Mouse (Mus musculus): Measurements from ENCODE around the gene Smurf2.
A peak's percentile ranks its signal among the peaks of the same experiment; 100 is the strongest.

Smurf2 gene

DNA sequence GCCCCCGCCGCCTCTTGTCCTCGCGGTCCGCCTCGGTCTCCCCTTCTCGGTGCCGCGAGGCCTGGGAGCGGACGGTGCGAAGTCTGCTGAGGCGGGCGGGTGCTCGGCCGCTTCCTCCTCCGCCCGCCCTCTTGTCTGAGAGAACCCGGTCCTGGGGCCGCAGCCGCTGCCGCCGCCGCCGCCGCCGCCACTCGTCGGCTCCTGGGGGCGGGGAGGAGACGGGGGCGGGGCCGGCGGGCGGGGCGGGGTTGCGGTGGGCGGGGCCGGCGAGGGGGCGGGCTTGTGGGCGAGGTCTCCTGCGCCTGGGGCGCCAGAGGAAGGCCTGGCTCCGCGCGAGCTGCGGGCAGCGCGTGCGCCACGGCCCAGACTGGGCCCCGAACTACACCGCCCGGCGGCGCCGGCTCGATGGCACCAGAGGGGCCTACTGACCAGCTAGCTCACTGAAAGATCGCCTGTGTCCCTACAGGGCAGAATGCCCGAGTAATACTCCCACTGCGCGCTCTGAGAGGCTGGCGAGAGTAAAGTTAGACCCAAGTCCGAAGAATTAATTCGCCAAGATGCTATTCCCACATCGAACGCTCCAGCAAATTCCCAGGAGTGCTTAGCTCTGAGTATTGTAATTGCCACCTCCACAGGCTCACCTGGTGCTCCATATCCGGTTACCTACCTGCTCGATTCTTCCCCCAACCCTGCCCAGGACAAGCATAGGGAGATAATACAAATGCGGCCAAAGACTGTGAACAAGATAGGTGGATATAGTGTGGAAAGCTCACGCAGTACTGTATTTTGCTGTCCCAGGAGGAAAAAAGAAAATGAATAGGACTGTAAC lies at the start of gene Smurf2:
Gene Smurf2 (minus strand): TSS at position 165 of the 829 bp plus-strand sequence.
- peak; percentile 88 for DNase-seq

DNA sequence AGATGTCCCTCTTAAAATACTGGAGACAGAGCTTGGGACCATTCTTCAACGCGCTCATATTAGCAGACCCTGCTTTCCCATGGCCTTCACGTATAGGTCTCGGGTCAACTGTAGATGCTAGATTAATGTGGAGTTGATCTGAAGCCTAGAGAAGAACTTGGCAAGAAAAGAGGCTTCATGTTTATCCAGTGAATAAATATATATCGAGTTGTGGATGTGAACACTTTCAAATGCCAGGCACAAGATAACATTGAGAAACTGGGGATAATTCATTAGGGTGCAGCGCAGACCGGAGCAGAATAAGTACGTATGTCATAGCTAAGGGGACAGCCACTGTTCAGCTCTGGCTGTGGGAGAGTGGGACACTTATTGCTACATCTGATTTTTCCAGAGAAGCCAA lies 49.3 kb upstream of the Smurf2 start:
- DNase-seq, result no peak

DNA sequence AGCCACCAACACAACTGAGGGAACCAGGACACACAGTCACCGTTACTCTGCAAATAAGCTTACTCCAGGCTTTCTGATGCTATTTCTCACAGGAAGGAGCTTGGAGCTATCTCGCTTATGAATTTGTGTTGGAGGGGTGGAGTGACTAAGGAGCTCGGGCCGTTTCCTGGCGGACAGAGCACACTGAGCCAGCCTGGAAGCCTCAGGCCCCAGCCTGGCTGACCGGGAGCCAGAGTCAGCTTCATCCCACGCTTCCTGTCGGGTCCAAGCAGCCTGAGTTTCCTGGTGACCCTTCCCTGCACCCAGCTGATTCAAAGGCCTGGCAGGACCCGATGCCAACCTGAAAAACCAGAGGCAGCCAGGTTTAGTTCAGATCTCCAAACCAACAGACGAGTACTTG lies 47.1 kb upstream of the Smurf2 start:
- peak; percentile 83 for DNase-seq

- no peak for DNase-seq
These were observed 45.4 kb upstream of the Smurf2 start for GRCm38 (mm10) chr11:106965881-106966280.

- DNase-seq, result no peak
These were observed 41.8 kb upstream of the Smurf2 start for GRCm38 (mm10) chr11:106962310-106962709.

DNA sequence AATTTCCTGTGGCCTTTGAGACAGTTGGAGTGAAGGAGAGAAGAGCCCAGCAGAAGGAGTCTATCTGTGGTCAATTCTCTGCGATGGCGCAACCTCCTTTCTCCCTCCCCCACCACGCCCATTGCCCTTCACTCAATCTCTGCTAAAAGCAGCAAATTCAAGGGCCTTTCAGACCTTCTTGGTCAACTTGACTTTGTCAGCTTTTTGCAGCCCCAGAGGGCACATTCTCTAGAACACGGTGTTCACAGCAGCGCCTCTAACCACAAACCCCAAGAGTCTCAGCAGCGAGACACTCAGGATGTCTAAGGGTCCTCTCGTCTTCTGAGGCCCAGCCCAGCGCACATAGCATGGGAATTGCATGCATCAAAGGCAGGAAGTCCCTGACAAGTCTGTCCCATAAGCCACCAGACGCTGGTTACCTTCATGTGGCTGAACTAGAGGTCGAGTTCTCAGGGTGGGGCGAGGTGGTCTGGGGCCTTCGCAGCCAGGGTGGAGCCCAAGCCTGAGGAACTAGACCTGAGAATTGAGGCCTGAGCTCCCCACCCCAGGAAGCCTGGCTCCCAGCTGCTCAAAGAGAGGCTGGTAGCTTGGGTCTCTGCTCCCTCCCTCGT lies 41.1 kb upstream of the Smurf2 start:
- DNase-seq, result peak; percentile 80

GRCm38 (mm10) chr11:106959121-106959520 lies 38.6 kb upstream of the Smurf2 start:
- DNase-seq, result no peak

- DNase-seq, result no peak
These were observed 38.0 kb upstream of the Smurf2 start for GRCm38 (mm10) chr11:106958407-106959071.

DNA sequence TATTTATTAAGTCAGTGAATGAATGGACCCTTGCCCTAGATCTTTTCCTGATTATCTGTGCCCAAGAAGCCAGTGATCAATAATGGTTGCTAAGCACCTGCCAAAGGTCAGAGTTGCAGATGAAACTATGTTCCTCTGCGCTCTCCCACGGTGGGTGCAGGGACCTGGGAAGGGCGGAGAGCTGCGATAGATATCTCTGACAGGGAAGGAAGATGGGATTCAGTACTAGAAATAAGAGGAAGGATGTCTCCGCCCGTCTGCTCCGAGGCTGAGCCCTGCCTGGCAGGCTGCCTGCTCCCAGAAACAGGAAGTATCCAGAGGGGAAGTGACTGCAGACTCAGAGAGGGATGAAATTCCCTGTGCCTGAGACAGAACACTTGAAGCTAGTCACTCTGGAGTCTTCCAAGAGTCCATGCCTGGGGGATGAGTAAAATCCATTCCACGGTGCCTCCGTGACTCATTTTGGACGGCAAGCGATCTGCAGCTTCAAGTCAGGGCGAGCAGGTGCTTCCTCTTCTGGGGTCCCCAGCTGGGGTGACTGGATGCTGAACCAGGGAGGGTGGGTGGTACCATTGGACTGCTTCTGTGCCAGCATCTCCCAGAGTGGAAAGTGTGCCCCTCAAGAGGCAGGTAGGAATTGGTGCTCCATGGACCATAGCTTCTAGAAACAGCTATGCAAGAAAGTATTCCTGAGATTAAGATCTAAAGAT lies 36.9 kb upstream of the Smurf2 start:
- DNase-seq, result peak; percentile 91

- DNase-seq, result no peak
These were observed 34.1 kb upstream of the Smurf2 start for GRCm38 (mm10) chr11:106954566-106954965.

DNA sequence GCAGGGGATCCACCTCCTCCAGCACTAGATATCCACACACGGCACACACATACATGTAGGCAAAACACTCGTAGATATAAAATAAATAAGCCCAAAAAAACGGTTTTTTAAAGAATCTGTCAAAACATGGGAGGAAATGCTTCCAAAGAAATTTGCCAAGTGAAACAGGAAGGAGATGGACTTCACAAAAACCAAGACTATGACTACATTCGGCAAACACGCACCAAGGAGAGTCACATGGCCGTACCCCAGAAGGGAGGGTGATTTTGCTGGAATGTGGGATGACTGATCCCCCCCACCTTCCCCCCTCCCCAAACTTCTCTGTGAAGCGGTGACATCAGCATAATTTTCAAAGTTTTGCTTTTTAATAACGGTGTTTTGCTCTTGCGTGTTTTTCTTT lies 33.6 kb upstream of the Smurf2 start:
- peak; percentile 37 for DNase-seq

GRCm38 (mm10) chr11:106937306-106937705 lies 16.8 kb upstream of the Smurf2 start:
- no peak for DNase-seq

DNA sequence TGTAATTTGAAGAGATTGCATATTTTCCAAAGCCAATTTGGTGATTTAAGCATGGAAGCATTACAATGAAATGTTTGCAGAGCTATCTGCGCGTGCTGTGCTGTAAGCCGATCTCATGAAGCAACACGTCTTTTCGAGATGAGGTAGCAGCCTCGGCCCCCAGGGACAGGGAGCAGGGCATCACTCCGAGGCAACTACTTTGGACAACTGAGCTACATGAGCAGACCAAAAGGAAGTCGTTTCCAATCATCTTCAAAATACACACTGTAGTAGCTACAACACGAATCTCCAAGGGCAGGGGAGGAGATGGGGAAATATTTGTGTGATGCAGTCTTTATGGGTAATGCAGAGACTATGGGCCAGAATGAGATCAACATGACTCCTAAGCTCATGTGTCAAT lies 9.9 kb upstream of the Smurf2 start:
- no peak for DNase-seq

GRCm38 (mm10) chr11:106928935-106929334 lies 8.4 kb upstream of the Smurf2 start:
- no peak for DNase-seq

DNA sequence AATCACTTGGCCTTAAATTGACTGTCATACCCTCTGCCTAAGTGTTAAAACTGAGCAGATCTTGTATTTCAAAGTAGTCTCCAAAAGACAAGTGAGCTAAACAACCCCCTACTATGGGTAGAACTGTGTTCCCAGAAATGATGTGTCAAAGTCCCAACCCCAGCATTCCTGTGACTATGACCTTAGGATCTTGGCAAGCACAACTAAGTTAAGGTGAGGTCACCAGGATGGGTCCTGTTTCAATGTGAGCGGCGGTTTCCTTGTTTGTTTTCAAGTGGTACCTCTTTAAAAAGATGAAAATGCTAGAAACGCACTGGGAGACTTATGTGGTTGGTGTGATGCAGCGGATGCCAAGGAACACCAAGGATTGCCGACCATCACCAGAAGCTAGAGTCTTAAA lies 7.4 kb upstream of the Smurf2 start:
- DNase-seq, result no peak

GRCm38 (mm10) chr11:106927226-106927625 lies 6.7 kb upstream of the Smurf2 start:
- DNase-seq, result no peak

DNA sequence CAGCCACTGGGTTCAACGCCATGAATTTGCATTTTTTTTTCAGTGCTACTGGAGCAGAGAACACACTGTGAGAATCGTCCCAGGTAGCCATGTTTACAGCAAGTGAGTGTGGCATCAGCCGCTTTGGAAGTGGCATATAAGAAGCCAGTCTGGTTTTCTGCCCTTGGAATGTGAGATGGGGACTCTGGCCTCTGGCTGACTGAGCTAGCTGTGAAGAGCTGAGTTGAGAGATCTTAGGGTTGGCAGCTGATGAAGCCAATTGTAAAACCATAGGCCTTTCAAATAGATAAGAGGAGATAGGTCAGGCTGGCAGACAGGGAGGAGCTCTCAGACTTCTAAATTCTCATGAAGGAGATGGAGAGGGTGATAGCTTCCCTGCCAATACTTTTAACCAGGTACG lies 6.2 kb upstream of the Smurf2 start:
- DNase-seq, result no peak

DNA sequence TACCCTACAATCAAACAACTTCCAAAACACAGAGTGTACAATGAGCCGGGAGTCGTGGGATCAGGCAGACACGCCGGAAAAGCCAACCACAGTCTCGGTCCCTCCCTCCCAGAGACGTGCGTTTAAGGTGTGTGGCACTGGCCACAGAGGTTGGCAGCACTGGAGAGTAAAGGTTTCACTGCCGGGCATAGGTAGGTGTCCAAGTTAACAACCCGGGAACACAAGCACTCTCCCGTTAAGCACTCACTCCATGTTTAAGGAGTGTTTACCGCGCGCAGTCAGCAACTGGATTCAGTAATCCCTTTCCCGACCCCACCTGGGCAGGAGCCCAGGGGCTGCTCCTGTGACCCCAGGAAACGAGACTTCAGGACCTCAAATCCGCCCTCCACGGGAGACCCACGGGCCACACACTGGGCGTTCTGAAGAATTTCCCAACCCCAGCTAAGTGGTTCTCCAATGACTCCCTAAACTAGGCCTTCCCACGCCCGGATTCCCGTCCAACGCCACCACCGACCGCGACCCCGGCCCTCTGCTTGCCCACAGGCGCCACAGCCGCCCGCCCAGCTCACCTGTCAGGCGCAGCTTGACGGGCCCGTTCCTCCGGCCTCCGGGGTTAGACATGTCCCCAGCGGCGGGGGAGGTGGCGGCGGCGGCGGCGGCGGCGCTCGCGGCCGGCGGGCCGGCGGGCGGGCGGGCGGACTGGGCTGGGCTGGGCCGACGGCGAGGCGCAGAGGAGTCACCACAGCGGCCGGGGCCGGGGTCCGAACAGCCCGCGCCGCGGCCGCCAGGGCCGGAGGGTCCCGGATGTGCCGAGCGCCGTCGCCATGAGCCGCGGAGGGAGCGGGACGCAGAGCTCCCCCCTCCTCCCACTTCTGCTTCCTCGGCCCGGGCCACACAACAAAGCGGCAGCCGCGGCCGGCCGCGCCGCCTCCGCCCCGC lies 634 bp downstream of the Smurf2 start:
- peak; percentile 60 for DNase-seq

- DNase-seq, result no peak
These were observed 1.6 kb downstream of the Smurf2 start for GRCm38 (mm10) chr11:106918901-106919300.

DNA sequence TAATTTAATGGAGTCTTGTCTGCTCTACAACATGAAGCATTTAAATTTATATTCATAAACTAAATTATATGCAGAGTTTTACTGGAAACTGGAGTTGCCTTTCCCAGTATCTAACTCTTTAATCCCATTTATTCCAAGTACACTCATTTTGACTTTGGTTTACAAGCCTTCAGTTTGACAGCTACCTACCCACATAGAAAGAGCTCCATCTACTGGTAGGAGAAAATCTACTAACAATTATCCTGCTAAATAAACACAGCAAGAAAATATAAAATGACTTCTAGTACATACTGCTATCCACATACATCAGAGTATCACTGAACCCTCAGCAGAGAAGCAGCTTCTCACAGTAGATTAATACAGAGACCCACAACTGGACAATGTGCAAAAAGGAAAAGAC lies 9.3 kb downstream of the Smurf2 start:
- DNase-seq, result no peak

DNA sequence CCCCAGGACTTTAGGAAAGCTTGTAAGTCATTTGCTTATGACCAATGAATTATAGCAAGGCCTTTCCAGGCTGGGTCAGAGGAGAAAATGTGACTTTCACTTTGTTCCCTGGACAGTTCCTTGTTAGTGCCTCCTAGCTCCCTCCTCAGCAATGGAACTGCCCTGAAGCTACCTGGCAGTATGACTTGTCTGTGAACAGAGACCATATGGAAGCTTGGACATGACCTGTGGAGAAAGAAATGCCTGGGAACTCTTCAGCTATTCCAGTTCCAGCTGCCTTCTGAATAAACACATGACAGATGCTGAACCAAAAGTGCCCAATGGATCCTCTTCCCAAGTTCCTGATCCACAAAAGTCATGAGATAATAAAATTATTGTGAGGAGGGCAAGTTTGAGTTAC lies 12.5 kb downstream of the Smurf2 start:
- DNase-seq, result no peak

GRCm38 (mm10) chr11:106907253-106907652 lies 13.3 kb downstream of the Smurf2 start:
- DNase-seq, result no peak
